Mouse (Mus musculus): ENCODE results near the gene Paox. TPM values are rescaled to one million over a fixed set of nuclear protein-coding genes. Genes with fewer than 3 reads are reported as not detected.
A peak's percentile ranks its signal among the peaks of the same experiment; 100 is the strongest.

Paox gene
- 1 to 10 TPM; 4.6 to 6.5 TPM for total RNA-seq (2021)
- long read RNA-seq, experiment 1, full-length matches to known transcripts = 2 of 4 reads
- long read RNA-seq, experiment 1, partial matches to known transcripts = 1 of 4 reads
- long read RNA-seq, experiment 1, other reads (novel, unspliced or antisense) = 1 of 4 reads
- long read RNA-seq, experiment 2, full-length matches to known transcripts = 3 of 4 reads
- long read RNA-seq, experiment 2, partial matches to known transcripts = 1 of 4 reads
- long read RNA-seq, experiment 2, other reads (novel, unspliced or antisense) = 0 of 4 reads

DNA sequence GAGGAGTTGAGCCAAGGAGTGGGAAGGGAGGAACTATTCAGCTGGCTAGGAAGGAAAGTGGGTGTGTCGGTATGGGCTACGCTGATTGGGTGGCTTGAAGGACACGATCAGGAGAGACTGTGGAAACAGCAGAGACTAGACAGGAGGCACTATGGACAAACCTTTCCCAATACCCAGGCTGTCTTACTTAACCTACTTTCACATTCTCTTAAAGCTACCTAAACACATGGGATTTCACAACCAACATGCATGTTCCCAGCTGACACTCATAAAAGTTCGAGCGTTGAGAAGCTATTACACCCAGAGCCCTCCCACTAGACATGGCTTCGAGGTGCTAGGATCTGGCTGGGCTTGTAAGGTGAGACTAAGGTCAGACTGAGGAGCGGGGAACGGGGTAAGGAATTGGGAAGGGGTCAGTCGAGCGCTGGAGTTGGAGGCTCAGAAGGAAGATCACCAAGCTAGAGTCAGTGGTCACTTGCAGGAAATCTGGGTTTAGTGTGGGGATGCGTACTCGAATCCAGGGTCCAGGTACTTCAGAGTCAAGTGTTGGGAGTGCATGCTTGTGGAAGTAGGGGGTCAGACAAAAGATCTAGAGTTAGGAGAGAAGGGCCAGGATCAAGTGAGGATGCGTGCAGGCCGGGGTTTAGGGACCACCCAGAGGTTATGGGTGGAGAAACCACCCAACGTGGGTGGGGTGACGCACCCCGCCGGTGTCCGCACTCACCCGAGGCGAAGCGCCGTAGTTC is at the start of gene Paox:
Gene Paox, plus strand, starts transcription at position 217 of the 746 bp plus-strand sequence.
- Histone ChIP-seq H3K27ac (peak within 1 kb of the TSS; percentile 96), H3K4me3 (peak within 1 kb of the TSS; percentile 96)
- no peak for TF ChIP-seq CTCF (conservative IDR thresholded peaks at IDR 0.05)
- DNase-seq (ENCODE audit: low spot score in 2 of 2) = peak; percentile 50 to 76

DNA sequence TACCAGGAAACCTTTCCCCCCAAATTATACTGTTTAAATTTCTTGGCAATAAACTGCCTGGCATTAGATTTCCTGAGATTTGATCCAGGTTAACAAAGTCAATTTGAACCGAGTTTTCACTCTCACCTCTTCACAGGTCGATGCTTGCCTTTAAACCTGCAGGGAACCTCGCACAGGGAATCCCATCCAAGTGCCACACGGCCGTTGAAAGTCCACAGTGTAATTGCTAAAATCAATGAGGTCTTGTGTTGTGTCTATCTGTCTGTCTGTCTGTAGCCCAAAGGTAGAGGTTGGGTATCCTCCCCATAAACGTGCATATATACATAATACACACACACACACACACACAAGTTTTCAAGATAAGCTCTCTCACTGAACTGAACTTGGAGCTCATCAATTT is 48.2 kb upstream of the Paox start:
- no peak for DNase-seq (ENCODE audit: low spot score in 2 of 2)
- Histone ChIP-seq H3K27ac (no peak overlapping the region), H3K4me3 (no peak overlapping the region)
- no peak for TF ChIP-seq CTCF (conservative IDR thresholded peaks at IDR 0.05)

GRCm38 (mm10) chr7:140070042-140070711 is 45.4 kb upstream of the Paox start:
- DNase-seq (ENCODE audit: low spot score in 2 of 2) = no peak
- no peak overlapping the region for H3K27ac ChIP-seq
- H3K4me3 ChIP-seq = no peak overlapping the region; the same call in 1 of the 2 replicates
- no peak for TF ChIP-seq CTCF (conservative IDR thresholded peaks at IDR 0.05)

DNA sequence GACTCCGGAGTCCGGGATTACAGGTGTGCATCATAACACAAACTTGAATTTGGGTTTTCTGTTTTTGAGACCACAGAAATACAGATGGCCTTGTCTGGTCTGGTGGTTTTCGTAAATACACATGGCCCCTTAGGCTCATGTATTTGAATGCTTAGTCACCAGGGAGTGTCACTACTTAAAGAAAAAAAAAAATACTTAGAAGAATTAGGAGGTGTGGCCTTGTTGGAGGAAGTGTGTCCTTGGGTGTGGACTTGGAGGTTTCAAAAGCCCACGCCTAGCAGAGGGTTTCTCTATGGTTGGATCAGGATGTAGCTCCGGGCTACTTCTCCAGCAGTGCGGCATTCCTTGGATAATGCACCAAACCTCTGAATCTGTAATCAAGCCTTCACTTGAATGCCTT is 37.9 kb upstream of the Paox start:
- TF ChIP-seq CTCF (conservative IDR thresholded peaks at IDR 0.05) = no peak
- Histone ChIP-seq H3K4me3 (no peak overlapping the region), H3K27ac (no peak overlapping the region)
- no peak for DNase-seq (ENCODE audit: low spot score in 2 of 2)

- Histone ChIP-seq H3K4me3 (no peak overlapping the region; the same call in 1 of the 2 replicates), H3K27ac (peak overlapping the region; percentile 99)
- TF ChIP-seq CTCF (conservative IDR thresholded peaks at IDR 0.05) = peak; percentile 94
- peak; percentile 72 to 80 for DNase-seq (ENCODE audit: low spot score in 2 of 2)
Measured at GRCm38 (mm10) chr7:140078711-140079110, 36.9 kb upstream of the Paox start.

- DNase-seq (ENCODE audit: low spot score in 2 of 2) = peak; percentile 95 to 96
- Histone ChIP-seq H3K27ac (peak overlapping the region; percentile 99), H3K4me3 (peak overlapping the region; percentile 54)
- TF ChIP-seq CTCF (conservative IDR thresholded peaks at IDR 0.05) = peak; percentile 24; the same call in 1 of the 2 replicates
Measured at GRCm38 (mm10) chr7:140080503-140081156, 35.0 kb upstream of the Paox start.

DNA sequence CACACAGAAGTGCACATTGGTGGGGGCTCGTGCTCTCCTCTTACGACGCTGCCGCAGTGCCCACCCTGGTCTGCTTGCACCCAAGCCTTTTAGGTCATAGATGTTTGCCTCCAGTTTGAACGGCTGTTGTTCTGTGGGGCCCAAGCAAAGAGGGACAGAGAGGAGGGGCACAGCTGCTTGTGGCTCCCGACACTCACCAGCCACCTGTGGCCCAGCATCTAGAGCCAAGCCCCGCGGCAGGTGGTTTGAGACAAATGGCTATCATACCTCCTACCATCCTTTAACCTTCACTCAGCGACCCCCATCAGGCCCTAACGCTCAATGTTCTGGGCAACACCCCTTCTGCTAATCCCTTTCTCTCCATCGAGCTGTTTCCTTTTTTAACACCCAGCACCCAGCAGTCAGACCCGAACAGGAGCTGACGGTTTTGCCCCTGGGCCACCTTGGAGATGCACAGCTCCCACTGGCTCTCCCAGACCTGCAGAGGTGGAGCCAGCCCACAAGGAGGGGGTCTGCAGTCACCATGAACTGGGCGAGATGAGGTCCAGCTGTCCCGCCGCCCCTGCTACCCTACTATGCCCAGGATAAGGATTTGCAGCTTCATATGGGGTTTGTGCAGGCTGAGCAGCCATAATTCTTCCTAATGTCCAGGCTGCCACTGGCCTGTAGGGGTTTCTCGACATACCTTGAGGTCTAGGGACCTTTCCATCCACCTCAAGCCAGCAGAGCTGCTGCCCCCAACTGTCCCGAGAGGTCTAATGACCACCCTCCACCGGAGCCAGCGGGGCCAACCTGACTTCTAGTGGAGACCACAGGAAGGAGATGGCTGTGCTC is 34.0 kb upstream of the Paox start:
- peak overlapping the region; percentile 54 for H3K4me3 ChIP-seq
- peak overlapping the region; percentile 99 for H3K27ac ChIP-seq
- peak in 1 of 2 experiments; percentile 34 for DNase-seq (ENCODE audit: low spot score in 2 of 2)
- no peak for TF ChIP-seq CTCF (conservative IDR thresholded peaks at IDR 0.05)

- H3K4me3 ChIP-seq = peak within 1 kb of the TSS; percentile 54
- peak within 1 kb of the TSS; percentile 99 for H3K27ac ChIP-seq
- peak; percentile 75 for TF ChIP-seq CTCF (conservative IDR thresholded peaks at IDR 0.05)
- peak; percentile 91 to 94 for DNase-seq (ENCODE audit: low spot score in 2 of 2)
Measured at GRCm38 (mm10) chr7:140082242-140082678, 33.3 kb upstream of the Paox start, which contains the start of gene Caly. Gene Caly, minus strand, starts transcription at chr7:140082548.

DNA sequence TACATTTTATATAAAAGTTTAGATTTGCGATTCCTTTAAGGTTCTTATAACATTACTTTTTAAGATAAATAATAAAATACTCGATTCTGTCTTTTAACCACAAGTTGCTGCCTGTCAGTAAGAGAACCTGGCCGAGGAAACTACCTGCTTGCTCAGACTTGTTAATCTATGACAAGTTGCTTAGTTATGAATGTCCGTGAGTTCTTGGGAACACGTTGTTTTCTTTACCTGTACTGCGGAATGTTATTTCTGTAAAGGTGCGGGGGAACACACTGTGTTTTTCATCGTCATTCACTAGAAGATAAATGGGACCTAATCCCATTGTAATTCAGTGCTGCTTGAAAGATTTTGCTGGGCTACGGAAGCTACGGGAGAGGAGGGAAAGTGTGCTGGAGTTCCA is 25.0 kb upstream of the Paox start:
- no peak for TF ChIP-seq CTCF (conservative IDR thresholded peaks at IDR 0.05)
- Histone ChIP-seq H3K4me3 (no peak overlapping the region), H3K27ac (no peak overlapping the region)
- DNase-seq (ENCODE audit: low spot score in 2 of 2) = no peak

DNA sequence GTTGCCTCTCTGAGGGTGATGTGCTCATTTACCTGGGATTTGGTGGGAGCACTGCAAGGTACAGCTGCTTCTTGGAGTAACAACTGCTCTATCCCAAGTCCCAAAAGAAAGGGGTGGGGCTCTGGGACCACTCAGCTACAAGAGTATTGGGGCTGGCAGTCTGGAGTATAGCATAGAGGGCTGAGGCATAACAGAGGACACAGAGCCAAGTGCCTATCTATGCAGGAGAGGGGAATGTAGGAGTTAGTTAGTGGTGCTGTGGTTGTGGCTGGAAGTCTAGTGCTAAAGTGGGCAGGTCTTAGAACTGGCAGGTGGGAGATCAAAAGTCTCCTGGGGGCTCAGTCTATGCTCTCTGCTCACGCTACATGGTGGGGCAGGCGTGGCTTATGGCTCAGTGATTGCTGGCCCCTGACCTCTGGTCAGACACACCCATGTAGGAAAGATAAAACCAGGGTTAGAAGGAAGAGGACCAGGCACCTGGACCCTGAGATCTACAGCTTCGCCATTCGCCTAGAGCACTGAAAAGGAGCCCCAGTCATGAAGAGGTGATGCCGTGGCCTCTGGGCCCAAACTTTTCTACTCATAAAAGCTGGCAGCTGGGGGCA is 22.6 kb upstream of the Paox start, which contains the start of gene Prap1:
Gene Prap1, plus strand, starts transcription at position 472 of the 605 bp plus-strand sequence.
- H3K27ac ChIP-seq = no peak within 1 kb of the TSS
- no peak within 1 kb of the TSS for H3K4me3 ChIP-seq
- TF ChIP-seq CTCF (conservative IDR thresholded peaks at IDR 0.05) = no peak
- no peak for DNase-seq (ENCODE audit: low spot score in 2 of 2)

DNA sequence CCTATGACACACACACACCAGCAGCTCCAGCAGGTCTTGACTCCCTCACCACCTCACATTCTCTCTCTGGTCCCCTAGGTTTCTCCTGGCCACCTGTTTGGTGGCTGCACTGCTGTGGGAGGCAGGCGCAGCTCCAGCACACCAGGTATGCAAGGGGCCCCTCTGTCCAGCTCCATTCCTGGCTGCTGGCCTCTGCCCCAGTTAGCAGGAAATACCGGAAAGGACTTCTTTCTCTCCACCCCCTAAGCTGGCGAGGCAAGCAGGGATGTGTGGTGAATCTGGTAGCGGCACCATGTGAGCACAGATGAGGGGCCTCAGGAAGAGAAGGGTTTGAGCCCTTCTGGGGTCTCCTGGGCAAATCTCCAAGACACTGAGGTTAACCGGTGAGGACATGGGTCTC is 20.6 kb upstream of the Paox start:
- no peak for TF ChIP-seq CTCF (conservative IDR thresholded peaks at IDR 0.05)
- Histone ChIP-seq H3K27ac (no peak overlapping the region), H3K4me3 (no peak overlapping the region)
- no peak for DNase-seq (ENCODE audit: low spot score in 2 of 2)
